In the genomic region with DNA sequence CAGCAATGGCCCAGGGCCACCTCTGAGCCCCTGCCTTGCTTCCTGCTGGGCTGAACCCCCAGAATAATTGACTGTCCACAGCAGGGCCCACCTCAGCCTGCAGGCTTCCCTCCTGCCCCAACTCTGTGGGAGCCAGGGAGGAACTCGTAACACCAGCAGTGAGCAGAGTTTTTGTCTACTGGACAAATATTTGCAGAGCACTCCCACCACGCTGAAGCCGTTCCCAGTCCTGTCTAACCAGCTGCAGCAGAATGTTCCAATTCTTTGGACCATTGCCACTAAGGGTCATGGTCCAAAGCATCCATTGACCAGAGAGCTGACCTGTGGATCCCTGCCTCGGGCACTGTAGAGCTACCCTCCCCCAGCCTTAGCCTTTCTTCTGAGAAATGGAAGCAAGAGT, we compare ENCODE assay signal across 12 mouse cellular contexts. TPM values are rescaled to one million over a fixed set of nuclear protein-coding genes. Genes with fewer than 3 reads are reported as not detected.
DNase-seq lines count a peak whose midpoint lies in the region; ATAC-seq and TF ChIP-seq lines count a peak whose summit lies in the region.
"Had no signal": no experiment of that assay in that cellular context is flagged by ENCODE, and none has a peak within 500 bp of the region (broad histone marks: within the 10 kb centered on the region; RNA-seq: fewer than 3 reads in every experiment).

No protein-coding gene starts in this region.

- H3K4me3 ChIP-seq in layer of hippocampus, adult 2 months, result no peak overlapping the region
- no peak overlapping the region for H3K4me3 ChIP-seq in liver, embryonic 15.5 days (replicated peaks)
- no peak overlapping the region for H3K4me3 ChIP-seq in stomach, embryonic 16.5 days (replicated peaks; ENCODE audit: low read length)
- H3K4me3 ChIP-seq: myocyte had no signal

- H3K4me2 ChIP-seq in liver, embryonic 15.5 days, result peak overlapping the region; percentile 26
- H3K4me2 ChIP-seq in stomach, embryonic 16.5 days (ENCODE audit: low read depth, low read length), result no peak overlapping the region; the same call in 1 of the 2 replicates

- no peak for DNase-seq in layer of hippocampus, adult 2 months (ENCODE audit: low spot score in 2 of 2)
- DNase-seq in layer of hippocampus, adult 8-10 months (ENCODE audit: low spot score in 2 of 2), result no peak
- DNase-seq in kidney, adult 18-20 months, result peak; percentile 81
- no peak for DNase-seq in layer of hippocampus, adult 9-11 months
- no peak for DNase-seq in cerebellum, postnatal 36 days
- DNase-seq in frontal cortex, postnatal 36 days (ENCODE audit: low spot score in 2 of 2), result no peak
- DNase-seq: heart, postnatal 10 days had no signal

- H3K4me1 ChIP-seq in liver, embryonic 15.5 days (replicated peaks), result peaks cover 60% of the 10 kb centered on the region
- H3K4me1 ChIP-seq in stomach, embryonic 16.5 days (ENCODE audit: control insufficient read depth, insufficient read depth, low read length), result peaks cover 6% of the 10 kb centered on the region

- H3K27me3 ChIP-seq in liver, embryonic 15.5 days, result peaks cover 34% of the 10 kb centered on the region
- H3K27me3 ChIP-seq in stomach, embryonic 16.5 days (ENCODE audit: control insufficient read depth, insufficient read depth, low read length), result no peaks in the 10 kb centered on the region

- peak overlapping the region; percentile 6; the same call in 1 of the 2 replicates for H3K27ac ChIP-seq in layer of hippocampus, adult 2 months
- peak overlapping the region; percentile 73 for H3K27ac ChIP-seq in liver, embryonic 15.5 days (replicated peaks)
- H3K27ac ChIP-seq in stomach, embryonic 16.5 days (ENCODE audit: low read length), result peak overlapping the region; percentile 92

- WGBS in liver, embryonic 15.5 days (ENCODE audit: insufficient replicate concordance), result 61% methylated on average over 4 of the region's 4 CpGs
- 8% methylated on average over 4 of the region's 4 CpGs for WGBS in stomach, embryonic 16.5 days

- 0 out of 2 replicates have a peak overlapping the region, but pooled peaks have one; percentile 3 for H3K9ac ChIP-seq in liver, embryonic 15.5 days
- peak overlapping the region; percentile 55 for H3K9ac ChIP-seq in stomach, embryonic 16.5 days (ENCODE audit: low read length)

- H3K36me3 ChIP-seq in liver, embryonic 15.5 days (replicated peaks), result peaks cover 37% of the 10 kb centered on the region
- no peaks in the 10 kb centered on the region for H3K36me3 ChIP-seq in stomach, embryonic 16.5 days (ENCODE audit: control insufficient read depth, insufficient read depth, low read length)

- no peaks in the 10 kb centered on the region for H3K9me3 ChIP-seq in liver, embryonic 15.5 days (replicated peaks)
- no peaks in the 10 kb centered on the region for H3K9me3 ChIP-seq in stomach, embryonic 16.5 days (replicated peaks; ENCODE audit: control insufficient read depth, low read length)

- ATAC-seq in liver, embryonic 15.5 days (ENCODE audit: insufficient read depth), result 0 out of 2 replicates have a peak, but pooled peaks have one; percentile 3
- peak; percentile 73; the same call in 1 of the 2 replicates for ATAC-seq in stomach, embryonic 16.5 days (ENCODE audit: insufficient read depth, low FRiP score)

- no peak for TF ChIP-seq CTCF in layer of hippocampus, adult 2 months (conservative IDR thresholded peaks at IDR 0.05)

RNA-seq across cellular contexts. Expression of a gene that starts 10.7 kb away (rescaled TPM):
- total RNA-seq in layer of hippocampus, adult 2 months (2021), result 10 to 100 TPM; 29.5 to 31.8 TPM
- total RNA-seq in layer of hippocampus, adult 8-10 months (2022), result 10 to 100 TPM; 23.1 to 38.1 (median 30.3) TPM
- 5.6 and 5.8 TPM in 2 replicates for polyA plus RNA-seq in liver, embryonic 15.5 days (2015; fragmentation: Nextera tagmentation; extraction: Ambion mirVana)
- polyA plus RNA-seq in stomach, embryonic 16.5 days (2015; fragmentation: Nextera tagmentation; extraction: Ambion mirVana), result 6.8 TPM in 2 replicates

RNA-seq across cellular contexts. Expression of a gene that starts 11.2 kb away (rescaled TPM):
- total RNA-seq in layer of hippocampus, adult 2 months (2021), result 10 to 100 TPM; 35.6 to 40.3 TPM
- total RNA-seq in layer of hippocampus, adult 8-10 months (2022), result 10 to 100 TPM; 36.9 to 47.4 (median 42.3) TPM
- 200 and 245 TPM in 2 replicates for polyA plus RNA-seq in liver, embryonic 15.5 days (2015; fragmentation: Nextera tagmentation; extraction: Ambion mirVana)
- polyA plus RNA-seq in stomach, embryonic 16.5 days (2015; fragmentation: Nextera tagmentation; extraction: Ambion mirVana), result 123 and 146 TPM in 2 replicates

RNA-seq across cellular contexts. Expression of a gene that starts 11.4 kb away (rescaled TPM):
- total RNA-seq in layer of hippocampus, adult 2 months (2021), result 100 to 1,000 TPM; 263 to 271 TPM
- 100 to 1,000 TPM; 245 to 269 (median 260) TPM for total RNA-seq in layer of hippocampus, adult 8-10 months (2022)
- 4.5 and 4.6 TPM in 2 replicates for polyA plus RNA-seq in liver, embryonic 15.5 days (2015; fragmentation: Nextera tagmentation; extraction: Ambion mirVana)
- polyA plus RNA-seq in stomach, embryonic 16.5 days (2015; fragmentation: Nextera tagmentation; extraction: Ambion mirVana), result 28.1 and 32.0 TPM in 2 replicates

RNA-seq across cellular contexts. Expression of a gene that starts 21.2 kb away (rescaled TPM):
- total RNA-seq in layer of hippocampus, adult 2 months (2021), result not detected
- not detected for total RNA-seq in layer of hippocampus, adult 8-10 months (2022)
- polyA plus RNA-seq in liver, embryonic 15.5 days (2015; fragmentation: Nextera tagmentation; extraction: Ambion mirVana), result not detected in 2 replicates
- polyA plus RNA-seq in stomach, embryonic 16.5 days (2015; fragmentation: Nextera tagmentation; extraction: Ambion mirVana), result not detected in 2 replicates
- total RNA-seq: heart, postnatal 10 days; left cerebral cortex, postnatal 36 days had no signal
- polyA plus RNA-seq: brain, embryonic 14.5 days; myocyte had no signal

RNA-seq across cellular contexts. Expression of a gene that starts 51.5 kb away (rescaled TPM):
- total RNA-seq in layer of hippocampus, adult 2 months (2021), result 1 to 10 TPM; 1.9 to 3.0 TPM
- 1 to 10 TPM; 1.7 to 3.1 (median 2.9) TPM for total RNA-seq in layer of hippocampus, adult 8-10 months (2022)
- polyA plus RNA-seq in liver, embryonic 15.5 days (2015; fragmentation: Nextera tagmentation; extraction: Ambion mirVana), result 22.0 and 29.2 TPM in 2 replicates
- polyA plus RNA-seq in stomach, embryonic 16.5 days (2015; fragmentation: Nextera tagmentation; extraction: Ambion mirVana), result 1.8 TPM in 2 replicates

Comparison
In these comparisons a context has a peak if more than half of its experiments do, and no peak if none do; other contexts are left out.
1. H3K27ac ChIP-seq: peak in every context shown above with its lines; median percentile 92 in stomach, embryonic 16.5 days; 73 in liver, embryonic 15.5 days; 6 in layer of hippocampus, adult 2 months.